Mouse (Mus musculus) cerebellum, adult (tissue): ENCODE data around the gene Hoxa2.

Experiments used
- ATAC-seq: cut with Nextera tagmentation; 2 replicates; pipeline ENCODE4 v1.9.2; 2017; ENCODE audit warnings: mild to moderate bottlenecking, moderate library complexity, mixed read lengths; ENCODE audit not compliant: insufficient number of reproducible peaks, low FRiP score, low TSS enrichment

Hoxa2 gene

DNA sequence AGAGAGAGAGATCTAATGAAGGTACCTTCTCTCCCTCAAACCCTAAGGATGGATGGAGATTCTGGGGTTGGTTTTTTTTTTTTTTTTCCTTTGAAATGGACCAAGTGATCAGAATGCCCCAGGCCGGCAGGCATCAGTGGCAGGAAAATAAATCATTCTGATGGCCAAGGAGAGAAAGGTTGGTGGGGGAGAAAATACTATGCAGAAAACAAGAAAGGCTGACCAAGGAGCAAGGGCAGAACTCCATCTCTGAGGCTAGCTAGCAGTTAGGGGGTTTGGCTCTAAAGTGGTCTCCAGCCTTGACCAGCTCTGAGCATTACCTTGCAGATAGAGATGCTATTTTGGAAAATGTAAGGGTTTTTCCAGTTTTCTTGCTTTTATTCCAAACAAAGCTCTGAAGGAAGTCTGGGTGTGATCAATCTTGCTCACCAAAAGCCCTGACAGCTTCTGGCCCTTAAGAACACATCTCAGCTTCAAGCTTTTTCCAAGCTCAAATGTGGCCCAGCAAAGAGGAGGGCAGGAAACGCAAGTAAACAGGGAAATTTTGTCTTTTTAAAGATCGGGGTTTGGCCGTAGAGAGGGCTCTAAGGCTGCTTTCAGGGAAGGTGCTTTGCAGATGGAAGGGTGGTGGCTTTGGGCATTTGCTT is 1.9 kb upstream of the Hoxa2 start:
- ATAC-seq, result no peak

DNA sequence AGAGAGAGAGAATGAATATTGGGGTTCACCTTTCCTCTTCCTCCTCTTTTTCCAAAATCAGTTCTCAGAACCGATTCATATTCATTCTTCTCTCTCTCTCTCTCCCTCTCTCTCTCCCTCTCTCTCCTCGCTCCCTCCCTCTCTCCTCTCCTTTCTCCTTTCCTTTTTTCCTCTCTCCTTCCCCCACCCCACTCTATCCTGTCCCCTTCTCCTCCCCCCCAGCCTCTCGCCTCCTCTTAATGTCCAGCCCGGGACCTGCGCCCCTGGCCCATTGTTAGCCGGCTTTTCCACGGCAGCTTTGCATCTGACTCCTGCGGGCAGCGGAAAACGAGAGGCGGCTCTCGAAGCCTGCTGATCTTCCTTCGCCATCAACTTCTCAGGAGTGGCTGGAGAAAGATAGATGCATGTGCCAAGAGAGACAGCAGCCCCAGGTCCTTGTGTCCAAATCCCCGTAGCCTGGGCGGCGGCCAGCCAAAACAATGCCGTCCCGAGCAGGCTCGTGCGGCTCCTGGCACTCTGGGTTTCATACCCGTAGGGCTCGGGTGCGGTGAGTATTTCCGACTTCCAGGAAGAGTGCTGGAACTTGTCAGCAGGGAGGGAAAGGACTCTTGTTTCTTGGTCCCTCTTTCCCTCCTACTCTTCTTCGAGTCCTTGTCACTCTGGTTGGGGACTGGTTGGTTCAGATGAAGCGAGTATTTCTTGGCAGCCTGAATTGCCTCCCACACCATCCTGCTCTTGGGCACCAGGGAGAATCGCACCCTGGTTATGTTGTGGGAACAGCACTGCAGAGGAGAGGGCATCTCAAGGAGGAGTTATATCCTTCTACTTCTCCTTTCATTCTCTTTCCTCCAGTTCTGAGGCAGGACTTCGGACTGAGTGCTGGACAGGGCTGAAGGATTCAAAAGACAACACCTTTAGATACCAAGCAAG is 1.1 kb upstream of the Hoxa2 start:
- no peak for ATAC-seq

DNA sequence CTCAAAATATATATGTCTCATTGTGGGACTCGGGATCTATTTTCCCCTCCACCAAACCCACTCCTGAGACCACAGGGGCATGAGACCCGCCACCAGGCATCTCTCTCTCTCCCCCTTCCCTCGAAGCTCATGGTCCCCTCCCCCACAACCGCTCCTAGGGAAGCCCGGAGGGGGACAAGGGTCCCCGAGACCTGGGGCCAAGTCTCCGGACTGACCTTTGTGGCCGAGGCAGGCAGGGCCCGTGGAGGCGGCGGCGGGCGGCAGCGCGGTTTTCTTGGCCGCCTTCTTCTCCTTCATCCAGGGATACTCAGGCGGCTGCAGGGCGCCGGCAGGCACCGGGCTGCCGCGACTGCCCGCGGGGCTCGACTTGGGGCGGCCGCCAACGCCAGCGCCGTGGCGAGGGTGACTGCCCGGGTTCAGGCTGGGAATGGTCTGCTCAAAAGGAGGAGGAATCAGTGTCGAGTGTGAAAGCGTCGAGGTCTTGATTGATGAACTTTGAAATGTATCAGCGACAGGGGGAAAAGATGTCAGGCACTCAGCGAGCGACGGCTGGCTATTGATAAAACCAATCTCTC is 493 bp downstream of the Hoxa2 start:
- ATAC-seq, result no peak

DNA sequence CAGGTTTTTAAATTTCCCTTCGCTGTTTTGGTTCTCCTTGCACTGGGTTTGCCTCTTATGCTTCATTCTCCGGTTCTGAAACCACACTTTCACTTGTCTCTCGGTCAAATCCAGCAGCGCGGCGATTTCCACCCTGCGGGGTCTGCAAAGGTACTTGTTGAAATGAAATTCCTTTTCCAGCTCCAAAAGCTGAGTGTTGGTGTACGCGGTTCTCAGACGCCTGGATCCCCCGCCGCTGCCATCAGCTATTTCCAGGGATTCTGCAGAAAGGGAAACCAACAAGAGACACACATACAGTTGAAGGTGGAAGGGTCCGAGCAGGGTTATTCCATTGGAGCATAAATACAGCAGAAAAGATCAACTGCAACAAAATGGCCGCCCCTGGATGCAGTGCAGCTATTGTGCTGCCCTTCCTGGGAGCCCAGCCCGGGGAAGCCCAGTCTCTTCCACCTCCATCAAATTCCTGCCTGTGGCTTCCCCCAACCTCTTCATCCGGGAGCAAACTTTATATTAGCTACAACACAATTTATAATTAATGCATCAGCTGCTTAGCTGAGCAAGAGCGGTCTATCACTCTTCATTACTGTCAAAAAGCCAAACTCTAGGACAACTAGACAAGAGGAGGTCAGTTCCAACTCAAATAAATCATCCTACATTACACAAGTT is 1.1 kb downstream of the Hoxa2 start:
- ATAC-seq, result no peak

DNA sequence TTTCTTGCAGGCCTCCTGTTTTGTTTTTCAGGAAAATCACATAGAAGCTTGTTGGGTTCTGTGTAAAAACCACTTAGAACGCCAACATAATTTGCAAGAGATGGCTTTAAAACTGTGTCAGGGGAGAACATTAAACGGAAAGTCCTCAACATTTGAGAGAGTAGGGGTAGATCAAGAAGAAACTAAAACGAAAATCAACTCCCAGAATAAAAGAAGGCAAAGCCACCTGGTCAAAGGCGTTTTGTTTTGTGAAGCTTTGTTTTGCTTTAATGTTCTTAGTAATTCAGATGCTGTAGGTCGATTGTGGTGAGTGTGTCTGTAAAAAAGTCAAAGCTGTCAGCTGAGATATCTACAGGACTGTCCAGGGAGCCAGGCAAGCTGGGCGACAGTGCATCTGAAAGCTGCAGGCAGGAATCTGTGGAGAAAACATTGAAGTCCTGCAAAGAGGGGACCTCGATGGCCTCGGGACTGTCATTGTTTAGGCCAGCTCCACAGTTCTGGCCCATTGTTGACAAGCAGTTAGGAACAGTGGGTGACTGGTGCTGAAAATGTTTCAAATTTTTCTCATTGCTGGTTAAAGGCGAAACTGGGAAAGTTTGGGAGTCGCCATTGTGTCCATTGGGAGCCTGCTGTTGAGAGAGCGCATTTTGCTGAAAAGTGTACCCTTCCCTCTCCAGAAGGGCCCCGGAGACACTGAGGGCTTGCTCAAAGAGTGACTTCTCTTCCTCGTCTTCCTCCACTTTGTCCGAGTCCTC is 1.8 kb downstream of the Hoxa2 start:
- no peak for ATAC-seq

DNA sequence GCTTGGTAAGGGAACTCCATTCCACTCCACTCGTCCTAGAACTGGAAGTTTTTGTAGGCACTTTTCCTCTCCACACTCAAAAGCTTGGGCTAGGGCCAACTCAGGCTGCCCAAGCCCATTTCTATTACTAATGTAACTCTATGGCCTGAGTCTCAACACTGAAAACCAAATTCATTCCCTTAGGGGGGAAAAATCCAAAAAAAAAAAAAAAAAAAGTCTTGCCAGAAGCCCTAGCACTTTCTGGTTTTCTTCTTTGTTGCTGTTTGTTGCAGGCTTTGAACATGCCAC is 2.6 kb downstream of the Hoxa2 start:
- no peak for ATAC-seq

DNA sequence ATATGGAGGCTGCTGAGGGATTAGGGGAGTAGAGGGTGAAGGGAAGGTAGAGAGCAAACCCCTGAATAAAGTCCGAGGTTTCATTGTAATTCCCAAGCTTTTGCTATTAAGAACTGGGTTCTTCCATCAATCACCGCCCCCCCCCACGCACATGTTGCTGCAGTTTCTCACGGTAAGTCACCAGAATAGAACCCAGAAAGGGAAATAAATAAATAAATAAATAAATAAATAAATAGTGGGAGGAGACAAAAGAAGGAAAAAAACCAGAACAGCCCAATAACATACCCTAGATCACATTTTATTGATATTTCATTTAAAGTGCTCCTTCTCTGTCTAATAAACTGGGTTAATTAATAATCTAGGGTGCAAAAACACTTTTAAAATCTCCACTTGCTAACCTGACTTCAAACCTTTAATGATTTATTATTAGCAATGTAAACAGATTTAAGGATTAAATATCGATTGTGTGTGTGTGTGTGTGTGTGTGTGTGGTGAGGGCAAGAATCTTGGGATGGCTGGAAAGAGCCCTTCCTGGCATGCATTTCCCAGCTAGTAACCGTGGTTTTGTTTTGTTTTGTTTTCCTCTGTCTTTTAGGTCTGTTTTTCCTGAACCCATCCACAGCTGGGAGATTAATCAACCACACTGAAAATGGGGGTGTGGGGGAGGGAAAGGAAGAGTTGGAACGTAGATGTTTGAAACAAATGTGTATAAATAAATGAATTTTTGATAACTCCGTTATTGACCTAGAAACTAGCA is 3.1 kb downstream of the Hoxa2 start:
- no peak for ATAC-seq

DNA sequence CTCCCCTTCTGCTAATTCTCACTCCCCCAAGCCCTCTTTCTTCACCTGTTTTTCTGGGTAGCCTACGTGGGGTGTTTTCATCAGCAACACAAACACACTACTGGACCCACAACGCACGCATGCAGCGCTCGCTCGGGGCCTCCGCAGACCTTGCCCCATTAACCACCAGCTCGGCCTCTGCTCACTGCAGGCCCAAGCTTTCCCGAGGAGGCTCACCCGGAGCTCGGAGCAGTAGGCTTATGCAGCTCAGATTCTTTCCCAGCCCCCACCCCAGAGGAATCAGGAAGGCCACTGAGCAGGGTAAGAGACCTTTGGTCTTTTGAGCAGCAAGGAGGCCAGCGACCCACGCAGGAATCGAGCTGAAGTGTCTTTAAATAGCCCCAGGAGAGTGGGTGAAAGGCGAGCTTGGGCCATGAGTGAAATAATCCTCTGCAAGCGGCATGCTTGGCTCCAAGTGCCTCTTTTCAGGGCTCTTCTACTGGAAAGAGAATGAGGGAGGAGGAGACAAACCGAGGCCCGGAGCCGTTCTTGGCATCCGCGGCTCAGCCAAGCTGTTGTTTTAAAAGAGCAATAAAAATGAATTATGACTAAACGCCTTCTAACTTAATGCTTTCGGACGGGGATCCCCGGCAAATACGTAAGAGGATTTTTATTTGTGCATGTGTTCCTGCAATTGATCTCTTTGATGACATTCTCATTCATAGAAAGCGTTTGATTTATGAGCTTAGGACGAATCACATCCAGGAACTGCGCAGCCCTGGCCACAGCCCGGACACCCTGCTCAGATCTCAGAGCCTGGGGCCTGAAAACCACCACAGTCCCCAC is 3.9 kb downstream of the Hoxa2 start:
- ATAC-seq, result no peak

DNA sequence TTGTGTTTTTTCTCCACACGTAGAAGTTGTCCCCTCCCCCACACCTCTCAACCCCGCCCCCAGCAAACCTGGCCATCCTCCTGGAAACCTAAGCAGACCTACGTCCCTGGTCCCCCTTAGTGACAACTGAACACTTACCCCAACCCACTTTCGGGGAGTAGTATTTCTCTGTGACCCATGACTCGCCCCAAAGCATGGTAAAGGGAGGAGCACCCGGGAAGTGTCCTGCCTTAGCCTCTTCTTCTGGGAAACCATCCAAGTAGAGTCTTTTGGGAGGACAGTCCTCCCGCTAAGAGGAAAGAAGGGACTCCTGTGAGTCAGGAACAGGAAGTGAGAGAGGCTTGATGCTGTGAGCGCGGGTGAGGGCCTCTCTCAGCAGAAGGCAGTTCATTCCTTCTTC is 4.7 kb downstream of the Hoxa2 start:
- ATAC-seq, result no peak

DNA sequence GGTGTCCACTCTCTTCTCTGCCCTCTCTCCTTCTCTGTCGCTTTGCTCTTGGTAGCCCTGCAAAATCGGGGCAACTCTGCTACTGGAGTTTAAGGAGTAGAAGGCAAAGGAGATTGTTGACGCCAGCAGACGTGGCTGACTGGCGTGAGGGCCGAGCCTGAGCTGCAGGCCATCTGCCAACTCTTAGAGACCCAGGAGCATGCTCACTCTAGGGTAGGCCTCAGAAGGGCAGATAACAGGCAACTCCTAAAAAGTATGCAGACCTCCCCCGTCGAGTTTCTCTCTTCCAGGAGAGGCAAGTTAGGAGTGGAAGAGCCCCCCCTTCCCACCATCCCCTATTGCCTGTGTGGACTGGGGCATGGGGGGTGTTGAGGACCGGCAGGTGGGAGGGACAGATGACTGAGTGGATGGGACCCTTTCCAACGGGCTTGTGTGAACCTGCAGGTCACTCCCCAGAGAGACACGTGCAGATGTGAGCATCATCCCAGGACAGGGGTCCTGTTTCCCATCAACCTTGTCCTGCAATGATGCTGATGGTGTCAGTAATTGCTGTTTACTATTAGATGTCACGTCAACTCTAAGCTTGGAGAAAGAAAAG is 5.4 kb downstream of the Hoxa2 start:
- ATAC-seq, result no peak

DNA sequence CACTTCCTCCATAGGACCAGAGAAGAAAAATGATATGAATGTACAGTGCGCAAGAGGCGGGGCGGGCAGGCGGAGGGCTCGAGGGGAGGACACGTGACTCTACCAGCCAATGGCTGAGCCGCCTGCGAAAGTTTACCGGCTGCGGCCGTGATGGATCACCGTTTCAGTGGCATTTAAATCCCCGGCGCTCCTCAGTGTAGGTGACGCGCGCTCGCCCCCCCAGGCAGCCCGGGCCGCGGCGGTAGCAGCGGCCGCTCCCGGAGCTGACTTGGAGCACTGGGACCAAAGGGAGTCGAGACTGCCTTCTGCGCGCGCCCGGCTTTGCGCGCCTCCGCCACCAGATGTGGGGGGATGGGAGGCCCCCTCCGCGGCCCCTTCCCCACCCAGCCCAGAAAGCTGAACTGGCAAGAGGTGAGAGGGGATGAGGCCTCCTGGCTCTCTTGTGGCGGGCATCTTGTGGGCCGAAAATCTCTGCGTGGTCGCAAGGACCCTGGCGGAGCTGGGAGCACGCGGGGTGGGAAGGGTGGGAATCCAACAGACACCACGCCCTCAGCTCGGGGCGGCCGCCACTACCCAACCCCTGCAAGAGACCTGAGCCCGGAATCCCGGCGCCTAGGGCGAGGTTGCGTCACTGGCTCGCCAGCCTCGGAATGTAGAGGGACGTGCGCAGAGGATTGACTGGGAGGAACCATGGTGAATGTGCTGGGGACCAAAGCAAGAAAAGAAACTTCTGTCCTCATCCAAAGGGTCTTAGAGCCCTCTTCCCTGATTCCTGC is 6.2 kb downstream of the Hoxa2 start, which contains the start of gene Hoxa1:
TSS of gene Hoxa1 (minus strand) at position 42 of the 776 bp plus-strand sequence.
- ATAC-seq, result no peak

DNA sequence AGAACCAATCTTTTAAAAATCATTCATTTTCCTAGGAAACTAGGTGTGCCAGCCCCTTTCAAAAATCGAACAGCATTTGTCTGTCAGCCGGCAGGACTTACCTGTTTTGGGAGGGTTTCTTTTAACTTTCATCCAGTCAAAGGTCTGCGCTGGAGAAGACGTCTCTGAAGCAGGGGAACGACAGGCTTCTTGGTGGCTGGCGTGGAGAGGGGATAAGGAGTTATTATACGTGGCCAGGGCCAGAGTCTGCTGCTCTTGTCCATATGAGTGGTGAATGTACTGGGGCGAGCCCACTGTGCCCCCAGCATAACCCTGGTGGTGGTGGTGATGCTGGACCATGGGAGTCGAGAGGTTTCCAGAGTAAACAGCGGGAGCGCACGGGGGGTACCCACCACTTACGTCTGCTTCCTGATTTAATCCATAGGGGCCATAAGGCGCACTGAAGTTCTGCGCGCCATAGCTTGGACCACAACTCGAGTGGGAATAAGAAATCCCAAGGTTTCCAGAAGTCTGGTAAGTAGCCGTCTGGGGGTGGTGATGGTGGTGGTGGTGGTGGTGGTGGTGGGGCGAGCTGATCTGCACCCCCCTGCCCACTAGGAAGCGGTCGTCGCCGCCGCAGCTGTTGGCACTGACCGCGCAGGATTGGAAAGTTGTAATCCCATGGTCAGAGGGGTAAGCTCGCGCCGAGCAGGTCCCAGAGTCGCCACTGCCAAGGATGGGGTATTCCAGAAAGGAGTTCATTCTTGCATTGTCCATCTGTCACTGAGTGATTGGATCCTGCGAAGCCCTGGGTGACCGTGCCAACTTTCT is 7.0 kb downstream of the Hoxa2 start:
- no peak for ATAC-seq

DNA sequence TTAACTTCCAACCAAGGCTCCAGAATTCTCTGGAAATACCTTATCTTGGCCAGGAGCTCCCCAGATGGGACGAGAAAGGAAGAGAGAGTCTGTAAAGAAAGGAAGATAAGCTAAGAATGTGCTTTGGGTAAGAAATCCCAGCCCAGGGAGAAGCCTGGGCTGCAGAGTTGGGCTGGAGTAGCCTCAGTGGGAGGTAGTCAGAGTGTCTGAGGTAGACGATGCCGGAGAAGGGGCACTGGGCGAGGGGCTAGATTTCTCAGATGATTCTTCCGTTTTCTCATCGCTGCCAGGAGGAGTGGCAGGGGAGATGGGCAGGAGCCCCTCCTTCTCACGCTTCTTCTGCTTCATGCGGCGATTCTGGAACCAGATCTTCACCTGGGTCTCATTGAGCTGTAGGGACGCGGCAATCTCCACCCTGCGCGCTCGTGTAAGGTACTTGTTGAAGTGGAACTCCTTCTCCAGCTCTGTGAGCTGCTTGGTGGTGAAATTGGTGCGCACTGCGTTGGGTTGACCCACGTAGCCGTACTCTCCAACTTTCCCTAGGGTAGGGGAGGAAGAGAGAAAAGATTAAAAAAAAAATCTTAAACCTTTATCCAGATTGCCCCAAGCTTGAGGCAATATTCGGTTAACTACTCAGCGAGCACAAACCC is 8.0 kb downstream of the Hoxa2 start:
- no peak for ATAC-seq

DNA sequence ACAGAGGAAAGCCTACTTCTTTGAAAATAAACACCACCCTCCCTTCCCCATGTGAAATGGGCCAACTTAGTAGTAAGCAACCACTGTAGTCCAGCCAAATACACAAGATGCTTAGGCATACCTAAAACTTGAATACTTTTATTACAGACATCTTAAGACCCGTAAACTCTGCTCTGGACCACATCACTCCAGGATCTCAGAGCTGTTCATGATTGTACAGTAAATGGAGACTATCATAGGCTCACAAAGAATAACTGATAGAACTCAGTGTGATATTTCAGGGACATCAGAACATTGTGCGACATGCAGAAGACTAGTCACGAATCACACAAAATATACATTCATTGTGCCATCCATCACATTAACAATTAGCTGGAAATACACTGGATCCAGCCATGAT is 9.2 kb downstream of the Hoxa2 start:
- ATAC-seq, result no peak

DNA sequence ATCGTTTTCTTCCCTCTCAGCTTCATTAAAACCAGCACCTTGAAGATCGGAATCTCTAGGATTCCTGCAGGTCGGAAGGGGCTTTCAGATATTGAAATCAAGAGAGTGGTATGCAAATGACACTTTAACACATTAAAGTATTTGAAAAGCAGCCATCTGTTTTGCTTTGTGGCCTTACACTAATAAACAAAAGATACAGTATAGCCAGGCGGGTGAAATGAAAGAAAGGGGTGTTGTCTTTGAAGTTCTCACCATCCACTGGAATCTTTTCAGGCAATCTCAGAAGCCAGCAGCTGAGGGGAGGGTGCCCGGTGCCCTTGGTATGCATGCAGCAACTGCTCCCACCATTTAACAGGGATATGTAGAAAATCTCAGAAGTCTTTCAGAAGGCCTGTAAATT is 10.6 kb downstream of the Hoxa2 start:
- ATAC-seq, result no peak

DNA sequence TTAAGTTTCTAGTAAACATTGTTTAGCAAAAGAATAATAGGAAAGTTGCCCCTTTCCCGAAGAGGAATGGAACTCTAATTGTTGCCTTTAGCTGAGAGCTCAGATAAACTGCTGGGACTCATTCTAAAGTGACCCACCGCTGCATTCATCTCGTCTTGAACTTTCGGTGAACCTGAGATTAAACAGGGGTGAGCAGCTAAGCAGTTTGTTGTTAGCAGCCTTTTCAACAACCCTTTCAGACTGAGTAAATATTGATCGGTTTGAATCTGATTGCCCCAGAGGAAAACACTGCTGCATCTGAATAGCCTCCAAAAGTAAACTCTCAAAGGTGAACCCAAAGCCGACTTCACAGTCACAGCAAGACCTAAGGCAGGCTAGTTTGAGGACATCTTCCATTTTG is 11.4 kb downstream of the Hoxa2 start:
- no peak for ATAC-seq
